22 mouse cellular contexts compared by ENCODE assay signal in genomic region chr16:17795643-17796042, GRCm38 (mm10). TPM values are rescaled to one million over a fixed set of nuclear protein-coding genes. Genes with fewer than 3 reads are reported as not detected.
DNase-seq lines count a peak whose midpoint lies in the region; ATAC-seq lines count a peak whose summit lies in the region.
"Had no signal": no experiment of that assay in that cellular context is flagged by ENCODE, and none has a peak within 500 bp of the region (broad histone marks: within the 10 kb centered on the region; RNA-seq: fewer than 3 reads in every experiment).

No protein-coding gene starts in this region.

- H3K9ac ChIP-seq in limb, embryonic 15.5 days, result no peak overlapping the region
- H3K9ac ChIP-seq: neural tube, embryonic 12.5 days; stomach, embryonic 15.5 days had no signal

- peaks cover 36% of the 10 kb centered on the region for H3K36me3 ChIP-seq in embryonic facial prominence, embryonic 10.5 days (replicated peaks)
- H3K36me3 ChIP-seq in limb, embryonic 15.5 days, result peaks cover 30% of the 10 kb centered on the region

- H3K9me3 ChIP-seq in embryonic facial prominence, embryonic 10.5 days, result no peaks in the 10 kb centered on the region
- no peaks in the 10 kb centered on the region for H3K9me3 ChIP-seq in limb, embryonic 15.5 days
- H3K9me3 ChIP-seq: neural tube, embryonic 12.5 days; stomach, embryonic 15.5 days had no signal

- H3K4me3 ChIP-seq in embryonic facial prominence, embryonic 10.5 days, result 0 out of 2 replicates have a peak overlapping the region, but pooled peaks have one; percentile 11
- no peak overlapping the region for H3K4me3 ChIP-seq in limb, embryonic 15.5 days
- H3K4me3 ChIP-seq: left cerebral cortex, adult 2 months; neural tube, embryonic 12.5 days; stomach, embryonic 15.5 days had no signal

- no peak overlapping the region for H3K4me2 ChIP-seq in limb, embryonic 15.5 days
- H3K4me2 ChIP-seq: heart, embryonic 11.5 days had no signal

- H3K27ac ChIP-seq in embryonic facial prominence, embryonic 10.5 days (replicated peaks), result no peak overlapping the region
- H3K27ac ChIP-seq in limb, embryonic 15.5 days, result peak overlapping the region; percentile 40
- H3K27ac ChIP-seq: hindbrain, postnatal 0 days; left cerebral cortex, adult 2 months; neural tube, embryonic 12.5 days had no signal

- peaks cover 50% of the 10 kb centered on the region for H3K4me1 ChIP-seq in embryonic facial prominence, embryonic 10.5 days
- peaks cover 49% of the 10 kb centered on the region for H3K4me1 ChIP-seq in limb, embryonic 15.5 days

- WGBS in embryonic facial prominence, embryonic 10.5 days, result 61% methylated on average over 5 of the region's 5 CpGs
- WGBS in limb, embryonic 15.5 days, result 66% methylated on average over 5 of the region's 5 CpGs

- peak; percentile 6 for DNase-seq in embryo, embryonic 10.5 days (ENCODE audit: low spot score)
- DNase-seq in embryo, embryonic 9.5 days (ENCODE audit: extremely low spot score), result no peak
- DNase-seq in embryonic facial prominence, embryonic 10.5 days (ENCODE audit: low spot score), result no peak
- DNase-seq in lung, postnatal 25 days (ENCODE audit: low spot score), result peak; percentile 83
- no peak for DNase-seq in adrenal gland, postnatal 10 days
- no peak for DNase-seq in spleen, postnatal 10 days (ENCODE audit: low spot score in 2 of 2)
- no peak for DNase-seq in cerebellum, postnatal 14 days
- DNase-seq: gastrocnemius, postnatal 14 days; kidney, adult 9 months; thymus, postnatal 14 days had no signal

- ATAC-seq in limb, embryonic 15.5 days (ENCODE audit: insufficient number of reproducible peaks, low FRiP score, low TSS enrichment, low read depth), result no peak
- ATAC-seq: hindbrain, postnatal 0 days; Patski had no signal

- peaks cover 67% of the 10 kb centered on the region for H3K27me3 ChIP-seq in embryonic facial prominence, embryonic 10.5 days (replicated peaks; ENCODE audit: low read depth, poor library complexity, severe bottlenecking)
- H3K27me3 ChIP-seq in limb, embryonic 15.5 days, result no peaks in the 10 kb centered on the region
- H3K27me3 ChIP-seq: Patski had no signal

RNA-seq across cellular contexts. Expression of gene Scarf2, which starts 1.4 kb away (rescaled TPM):
- 9.3 and 10.5 TPM in 2 replicates for polyA plus RNA-seq in embryonic facial prominence, embryonic 10.5 days (2016; fragmentation: Nextera tagmentation; extraction: Ambion mirVana)
- polyA plus RNA-seq in limb, embryonic 15.5 days (2015; fragmentation: Nextera tagmentation; extraction: Ambion mirVana), result 25.0 and 32.4 TPM in 2 replicates
- 10 to 100 TPM; 15.0 to 16.7 TPM for total RNA-seq in adrenal gland, postnatal 10 days (2021)
- total RNA-seq: megakaryocyte-erythroid progenitor cell, adult 5-6 weeks had no signal

RNA-seq across cellular contexts. Expression of gene Klhl22, which starts 36.2 kb away (rescaled TPM):
- 64.9 and 72.8 TPM in 2 replicates for polyA plus RNA-seq in embryonic facial prominence, embryonic 10.5 days (2016; fragmentation: Nextera tagmentation; extraction: Ambion mirVana)
- 83.9 and 88.5 TPM in 2 replicates for polyA plus RNA-seq in limb, embryonic 15.5 days (2015; fragmentation: Nextera tagmentation; extraction: Ambion mirVana)
- total RNA-seq in adrenal gland, postnatal 10 days (2021), result 10 to 100 TPM; 30.6 to 47.9 TPM

RNA-seq across cellular contexts. Expression of gene B830017H08Rik, which starts 37.3 kb away (rescaled TPM):
- polyA plus RNA-seq in embryonic facial prominence, embryonic 10.5 days (2016; fragmentation: Nextera tagmentation; extraction: Ambion mirVana), result not detected in 2 replicates
- polyA plus RNA-seq in limb, embryonic 15.5 days (2015; fragmentation: Nextera tagmentation; extraction: Ambion mirVana), result 0.17 TPM in 1 of 2 replicates, not detected in the other
- total RNA-seq in adrenal gland, postnatal 10 days (2021), result not detected
- total RNA-seq: gastrocnemius, postnatal 14 days; heart, postnatal 25 days; liver, adult 2 months; megakaryocyte-erythroid progenitor cell, adult 5-6 weeks had no signal
- polyA plus RNA-seq: heart, embryonic 11.5 days; large intestine, adult 2 months; liver, adult 2 months; small intestine, adult 2 months; stomach, embryonic 15.5 days had no signal

RNA-seq across cellular contexts. Expression of gene Car15, which starts 42.5 kb away (rescaled TPM):
- 2.5 and 4.1 TPM in 2 replicates for polyA plus RNA-seq in embryonic facial prominence, embryonic 10.5 days (2016; fragmentation: Nextera tagmentation; extraction: Ambion mirVana)
- 2.2 and 3.4 TPM in 2 replicates for polyA plus RNA-seq in limb, embryonic 15.5 days (2015; fragmentation: Nextera tagmentation; extraction: Ambion mirVana)
- 1 to 10 TPM; 1.3 to 1.9 TPM for total RNA-seq in adrenal gland, postnatal 10 days (2021)

Comparison
In these comparisons a context has a peak if more than half of its experiments do, and no peak if none do; other contexts are left out.
1. DNase-seq: peak in embryo, embryonic 10.5 days (single experiment) and lung, postnatal 25 days (single experiment); none in embryo, embryonic 9.5 days (single experiment), embryonic facial prominence, embryonic 10.5 days (single experiment), adrenal gland, postnatal 10 days (single experiment), spleen, postnatal 10 days (0 of 2) and cerebellum, postnatal 14 days (0 of 2).